Mouse (Mus musculus) left cerebral cortex, postnatal 14 days (tissue): ENCODE results near the gene Cd5. TPM values are rescaled to one million over a fixed set of nuclear protein-coding genes. Genes with fewer than 3 reads are reported as not detected.

Source experiments
- DNase-seq, 2 experiments: peaks; one replicate each; pipeline ENCODE4 v3.0.0; 2021 to 2022; ENCODE audit warnings: low spot score in 2 of 2, mixed read lengths in 1 of 2
- intact Hi-C: fragments of 180-260 bp; cut with DNase I; formaldehyde crosslinking; loops from one replicate; pipeline ENCODE4 v1.15.1; 2025
- total RNA-seq, 2 experiments: library from RNA; stranded (reverse); gene quantifications; 2 replicates each; pipeline ENCODE4 v1.2.3; 2021

Gene Cd5
- total RNA-seq, 2 experiments from 2014 or later = 0.17 to 0.22 TPM

- intact Hi-C loops = no loop called here
- DNase-seq = no peak
Observed at GRCm38 (mm10) chr19:10733501-10734127, 5.2 kb downstream of the Cd5 start.

- intact Hi-C loops = no loop called here
- no peak for DNase-seq
Observed at GRCm38 (mm10) chr19:10732741-10733140, 6.1 kb downstream of the Cd5 start.

- no peak for DNase-seq
- intact Hi-C loops = no loop called here
Observed at GRCm38 (mm10) chr19:10731975-10732374, 6.8 kb downstream of the Cd5 start.

- intact Hi-C loops = no loop called here
- DNase-seq = no peak
Observed at GRCm38 (mm10) chr19:10730469-10730868, 8.3 kb downstream of the Cd5 start.

GRCm38 (mm10) chr19:10729889-10730288, 8.9 kb downstream of the Cd5 start:
- DNase-seq = no peak
- intact Hi-C loops = no loop called here

- no peak for DNase-seq
- intact Hi-C loops = no loop called here
Observed at GRCm38 (mm10) chr19:10724629-10725363, 14.0 kb downstream of the Cd5 start.

- no peak for DNase-seq
- intact Hi-C loops = no loop called here
Observed at GRCm38 (mm10) chr19:10723649-10724048, 15.2 kb downstream of the Cd5 start.

GRCm38 (mm10) chr19:10723084-10723483, 15.7 kb downstream of the Cd5 start:
- intact Hi-C loops = no loop called here
- no peak for DNase-seq

- DNase-seq = no peak
- intact Hi-C loops = no loop called here
Observed at GRCm38 (mm10) chr19:10721064-10721463, 17.7 kb downstream of the Cd5 start.

GRCm38 (mm10) chr19:10720524-10720923, 18.3 kb downstream of the Cd5 start:
- intact Hi-C loops = no loop called here

GRCm38 (mm10) chr19:10719751-10720150, 19.1 kb downstream of the Cd5 start:
- intact Hi-C loops = loop anchor here (10.0 kb wide), 1 partner anchor 235 kb away; no protein-coding TSS in a partner anchor

More at GRCm38 (mm10) chr19:10720524-10720923, 18.3 kb downstream of the Cd5 start:
- DNase-seq = no peak

GRCm38 (mm10) chr19:10718251-10718775, 20.5 kb downstream of the Cd5 start:
- intact Hi-C loops = loop anchor here (10.0 kb wide), 1 partner anchor 236 kb away; no protein-coding TSS in a partner anchor
- peak in 1 of 2 experiments; percentile 47 for DNase-seq

More at GRCm38 (mm10) chr19:10719751-10720150, 19.1 kb downstream of the Cd5 start:
- DNase-seq = no peak

GRCm38 (mm10) chr19:10715476-10715875, 23.3 kb downstream of the Cd5 start:
- no peak for DNase-seq
- intact Hi-C loops = loop anchor here (2.0 to 10.0 kb wide), 2 partner anchors 153 to 239 kb away; partner anchors contain the start of gene Tmem132a

GRCm38 (mm10) chr19:10714682-10715475, 23.9 kb downstream of the Cd5 start:
- intact Hi-C loops = loop anchor here (2.0 to 10.0 kb wide), 2 partner anchors 154 to 240 kb away; partner anchors contain the start of gene Tmem132a
- DNase-seq = peak; percentile 80 to 85

GRCm38 (mm10) chr19:10714168-10714567, 24.6 kb downstream of the Cd5 start:
- intact Hi-C loops = loop anchor here (2.0 to 10.0 kb wide), 2 partner anchors 155 to 241 kb away; partner anchors contain the start of gene Tmem132a
- no peak for DNase-seq

GRCm38 (mm10) chr19:10713551-10713950, 25.3 kb downstream of the Cd5 start:
- intact Hi-C loops = loop anchor here (10.0 kb wide), 1 partner anchor 241 kb away; no protein-coding TSS in a partner anchor
- no peak for DNase-seq

- no peak for DNase-seq
- intact Hi-C loops = loop anchor here (10.0 kb wide), 1 partner anchor 242 kb away; no protein-coding TSS in a partner anchor
Observed at GRCm38 (mm10) chr19:10712646-10713045, 26.2 kb downstream of the Cd5 start.

GRCm38 (mm10) chr19:10712194-10712593, 26.6 kb downstream of the Cd5 start:
- no peak for DNase-seq
- intact Hi-C loops = loop anchor here (10.0 kb wide), 1 partner anchor 243 kb away; no protein-coding TSS in a partner anchor

- no peak for DNase-seq
- intact Hi-C loops = loop anchor here (10.0 kb wide), 1 partner anchor 244 kb away; no protein-coding TSS in a partner anchor
Observed at GRCm38 (mm10) chr19:10710751-10711150, 28.1 kb downstream of the Cd5 start.
